Mouse (Mus musculus): Measurements from ENCODE around the gene Atpif1.
"Not testable (repeated sequence)": the region's sequence is repeated elsewhere in the genome, so short reads cannot be mapped to it uniquely, and the experiment has no call there.

Atpif1 gene

DNA sequence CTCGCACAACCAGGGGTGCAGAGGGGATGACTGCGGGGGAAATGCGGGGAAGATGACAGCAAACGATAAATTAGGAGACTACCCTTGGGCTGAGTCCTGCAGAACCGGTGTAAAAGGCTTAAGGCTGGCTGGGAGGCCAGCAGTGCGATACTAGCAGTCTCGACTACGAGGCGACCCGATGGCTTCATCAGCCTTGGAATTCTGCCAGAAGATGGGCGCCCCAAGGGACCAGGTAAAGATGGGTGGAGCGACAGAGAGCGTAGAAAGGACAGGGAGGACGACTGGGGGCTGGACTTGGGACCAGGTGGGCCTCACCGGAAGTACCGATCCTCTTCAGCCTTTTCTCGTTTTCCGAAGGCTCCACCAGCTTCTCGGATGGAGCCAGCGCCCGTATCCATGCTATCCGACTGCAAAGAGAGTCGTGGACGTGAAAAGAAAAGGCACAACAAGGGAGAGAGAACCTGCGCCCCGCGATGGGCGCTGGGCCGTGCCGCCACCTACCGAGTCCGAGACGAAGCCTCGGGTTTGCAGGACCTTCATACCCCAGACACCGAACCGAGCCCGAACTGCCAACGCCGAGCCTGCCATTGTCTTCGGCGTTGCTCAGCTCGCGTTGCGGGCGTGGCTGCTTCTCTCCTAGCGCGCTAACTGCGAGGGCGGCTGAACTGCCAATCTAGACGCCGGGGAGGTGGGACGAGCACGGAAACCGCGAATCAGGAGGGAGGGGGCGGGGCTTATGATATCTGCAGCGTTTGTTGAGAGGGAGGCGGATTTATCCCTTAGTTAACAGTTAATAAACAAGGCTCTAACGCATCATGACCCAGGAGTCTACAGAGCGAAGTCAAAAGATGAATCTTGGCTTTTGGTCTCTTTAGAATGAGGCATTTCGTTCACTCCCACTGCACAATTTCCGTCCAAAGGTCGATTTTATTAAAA is at the start of gene Atpif1:
Atpif1 (minus strand) TSS at position 679 of the 936 bp plus-strand sequence.
- no peak for DNase-seq (ENCODE audit: low spot score)

DNA sequence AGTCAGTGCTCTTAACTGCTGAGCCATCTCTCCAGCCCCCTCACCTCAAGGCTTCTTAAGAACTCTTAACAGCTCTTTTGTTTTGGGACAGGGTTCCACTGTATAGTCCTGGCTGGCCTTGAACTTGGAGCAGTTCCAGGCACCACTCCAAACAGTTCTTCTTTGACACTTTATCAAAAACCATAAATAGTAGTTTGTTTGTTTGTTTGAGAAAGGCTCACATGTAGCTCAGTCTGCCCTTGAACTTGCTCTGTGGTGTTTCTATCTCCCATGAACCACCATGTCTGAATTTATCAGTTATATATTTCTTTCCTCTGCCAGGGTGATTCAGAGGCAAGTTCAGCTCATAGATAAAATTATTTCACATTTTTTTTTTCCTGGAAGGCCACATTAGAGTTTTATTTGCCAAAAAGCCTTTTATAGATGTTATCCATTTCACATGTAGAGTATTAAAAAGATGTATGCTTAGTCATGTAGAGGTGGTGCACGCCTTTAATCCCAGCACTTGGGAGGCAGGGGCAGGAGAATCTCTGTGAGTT is 41.4 kb upstream of the Atpif1 start:
- DNase-seq (ENCODE audit: low spot score), result no peak

DNA sequence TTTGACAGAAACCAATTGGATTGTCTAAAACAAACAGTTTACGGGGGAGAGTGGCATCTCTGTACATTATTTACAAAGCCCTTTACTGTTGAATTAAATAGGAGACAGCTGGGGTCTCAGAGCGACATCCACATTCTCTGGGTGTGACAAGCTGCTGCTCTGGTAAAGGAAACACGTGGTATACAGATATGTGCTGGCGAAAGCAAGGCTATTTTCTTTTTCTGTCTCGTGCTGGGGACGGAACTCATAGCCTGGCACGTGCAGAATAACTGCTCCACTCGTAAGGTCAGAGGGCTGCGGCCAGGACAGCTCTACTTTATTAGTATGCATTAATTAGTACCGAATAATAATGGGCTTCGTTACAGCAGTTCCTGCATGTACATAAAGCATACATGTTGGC is 39.9 kb upstream of the Atpif1 start:
- no peak for DNase-seq (ENCODE audit: low spot score)

DNA sequence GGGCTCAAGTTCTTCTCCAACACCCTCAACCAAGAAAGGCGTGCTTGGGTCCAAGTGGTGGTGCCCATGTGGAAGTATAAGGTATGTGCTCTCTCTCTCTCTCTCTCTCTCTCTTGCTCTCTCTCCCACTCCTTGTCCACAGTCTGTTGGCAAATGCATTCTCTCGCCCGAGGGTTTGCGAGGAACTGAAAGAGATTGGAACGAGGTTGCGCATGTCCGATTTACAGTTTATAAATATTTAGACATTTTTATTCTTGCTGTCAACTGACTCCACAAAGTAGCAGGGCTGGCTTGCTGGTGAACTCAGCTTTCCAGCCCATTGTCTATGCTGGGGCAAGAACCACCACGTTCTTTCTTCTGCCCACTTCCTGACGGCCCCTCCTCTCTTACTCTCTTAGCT is 37.7 kb upstream of the Atpif1 start:
- DNase-seq (ENCODE audit: low spot score), result no peak

DNA sequence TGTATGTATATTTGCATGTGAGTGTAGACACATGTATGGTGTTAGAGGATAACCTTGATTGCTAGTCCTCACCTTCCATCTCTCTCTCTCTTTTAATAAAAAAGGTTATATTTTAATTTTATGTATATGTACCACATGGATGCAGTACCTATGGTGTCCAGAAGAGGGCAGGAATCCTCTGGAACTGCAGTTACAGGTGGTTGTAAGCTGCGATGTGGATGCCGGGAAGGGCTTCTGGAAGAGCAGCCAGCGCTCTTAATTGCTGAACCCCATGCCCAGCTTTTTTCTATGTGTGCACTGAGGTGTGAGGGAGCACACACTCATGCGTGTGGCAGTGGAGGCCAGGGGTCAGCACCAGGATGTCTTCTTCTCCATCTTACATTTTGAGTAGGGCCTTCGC is 35.7 kb upstream of the Atpif1 start:
- DNase-seq (ENCODE audit: low spot score), result no peak

DNA sequence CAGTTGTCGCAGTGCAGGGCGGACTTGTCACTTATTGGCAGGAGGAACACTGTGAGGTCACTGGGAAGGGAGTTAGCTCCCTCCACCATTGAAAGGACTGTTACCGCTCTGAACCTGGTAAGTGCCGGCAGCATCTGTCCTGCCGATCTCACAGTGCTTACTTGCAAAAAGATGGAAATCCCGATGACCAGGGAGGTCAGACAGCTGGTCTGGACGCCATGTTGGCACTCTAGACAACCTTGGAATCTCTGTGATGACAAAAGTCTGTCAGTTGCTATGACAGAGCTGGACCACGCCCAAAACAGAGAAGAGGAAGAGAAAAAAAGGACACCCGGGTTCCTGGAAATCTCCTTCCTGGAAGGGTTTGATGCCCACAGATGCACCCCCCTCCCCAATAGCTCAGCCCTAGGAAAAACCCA is 33.9 kb upstream of the Atpif1 start:
- no peak for DNase-seq (ENCODE audit: low spot score)

DNA sequence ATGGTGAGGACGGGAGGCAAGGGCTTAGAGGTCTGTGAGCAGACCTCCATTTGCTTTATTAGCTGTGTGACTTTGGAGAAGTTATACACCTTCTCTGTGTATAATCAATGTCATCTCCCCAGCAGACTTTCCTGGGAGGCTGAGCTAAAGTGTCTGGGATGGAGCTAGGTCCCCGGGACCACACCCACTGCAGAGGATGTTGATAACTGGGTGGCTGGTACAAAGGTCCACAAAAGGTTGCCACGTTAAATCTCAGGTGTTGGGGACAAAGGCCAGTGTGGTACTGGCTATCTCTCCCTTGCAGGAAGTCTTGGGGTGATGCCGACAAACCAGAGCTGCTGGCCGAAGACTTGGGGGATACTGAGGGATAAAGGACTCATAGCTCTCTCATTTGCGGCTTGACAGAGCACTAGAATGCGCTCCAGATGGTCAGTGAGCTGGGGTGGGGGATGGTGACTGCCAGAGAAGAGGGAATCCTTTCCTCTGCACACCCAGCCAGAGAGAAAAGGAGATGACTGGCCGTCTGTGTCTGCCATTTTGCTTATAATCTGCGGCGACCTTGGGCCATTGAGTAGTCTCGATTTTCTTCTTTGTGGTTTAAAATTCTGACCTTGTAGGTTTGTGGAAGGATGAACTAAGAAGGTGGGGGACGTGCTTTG is 31.8 kb upstream of the Atpif1 start:
- DNase-seq (ENCODE audit: low spot score), result no peak

DNA sequence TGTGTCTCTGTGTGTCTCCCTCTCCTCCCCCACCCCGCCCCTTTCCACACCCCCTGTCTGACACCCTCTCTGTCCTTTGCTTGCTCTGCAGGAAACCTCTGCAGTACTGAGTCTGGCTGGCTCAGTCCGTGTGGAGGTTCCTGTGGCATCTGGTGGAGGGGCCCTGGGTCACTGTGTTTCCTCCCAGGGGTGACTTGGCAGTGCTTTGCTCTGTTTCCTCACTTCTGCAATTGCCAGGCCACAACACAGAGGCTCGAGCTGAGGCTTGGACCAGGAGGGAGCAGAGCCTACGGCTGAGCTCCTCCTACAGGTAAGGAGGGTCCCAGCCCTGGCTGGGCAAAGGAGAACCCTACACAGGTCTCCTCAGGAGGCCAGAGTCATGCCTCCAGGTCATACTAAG is 30.5 kb upstream of the Atpif1 start, which contains the start of gene Ptafr:
Ptafr (plus strand) TSS at position 103 of the 400 bp plus-strand sequence.
- no peak for DNase-seq (ENCODE audit: low spot score)

DNA sequence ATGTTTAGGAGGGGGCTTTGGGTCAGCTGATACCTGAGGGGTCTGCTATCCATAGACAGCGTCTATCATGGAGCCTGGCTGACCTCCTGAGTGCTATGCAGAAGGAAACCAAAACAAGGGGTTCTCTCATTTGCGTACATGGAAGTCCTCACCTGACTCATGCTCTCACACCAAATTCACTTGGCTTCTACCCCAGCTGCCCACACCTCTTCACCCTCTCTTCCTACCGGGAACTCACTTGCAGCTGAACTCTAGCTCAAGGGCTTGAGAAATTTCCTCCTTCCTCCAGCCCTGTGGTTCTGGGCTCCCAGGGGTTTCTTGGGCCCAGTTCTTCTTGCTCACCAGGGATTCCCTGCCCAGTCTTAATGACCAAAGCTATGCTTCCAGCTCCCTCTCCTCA is 29.8 kb upstream of the Atpif1 start:
- no peak for DNase-seq (ENCODE audit: low spot score)

DNA sequence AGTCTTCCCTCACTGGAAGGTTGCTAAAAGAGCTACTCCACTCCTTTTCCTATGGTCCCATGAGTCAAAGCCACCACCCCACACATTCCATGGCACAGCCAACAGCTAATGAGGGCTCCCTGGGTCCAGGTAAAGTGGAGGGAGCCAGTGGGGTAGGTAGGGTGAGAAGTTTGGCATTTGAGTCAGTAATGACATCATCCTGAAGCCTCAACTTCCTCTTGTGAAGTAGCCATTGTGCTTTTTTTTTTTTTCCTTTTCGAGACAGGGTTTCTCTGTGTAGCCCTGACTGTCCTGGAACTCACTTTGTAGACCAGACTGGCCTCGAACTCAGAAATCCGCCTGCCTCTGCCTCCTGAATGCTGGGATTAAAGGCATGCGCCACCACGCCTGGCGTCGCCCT is 22.1 kb upstream of the Atpif1 start:
- DNase-seq (ENCODE audit: low spot score), result not testable (repeated sequence)

DNA sequence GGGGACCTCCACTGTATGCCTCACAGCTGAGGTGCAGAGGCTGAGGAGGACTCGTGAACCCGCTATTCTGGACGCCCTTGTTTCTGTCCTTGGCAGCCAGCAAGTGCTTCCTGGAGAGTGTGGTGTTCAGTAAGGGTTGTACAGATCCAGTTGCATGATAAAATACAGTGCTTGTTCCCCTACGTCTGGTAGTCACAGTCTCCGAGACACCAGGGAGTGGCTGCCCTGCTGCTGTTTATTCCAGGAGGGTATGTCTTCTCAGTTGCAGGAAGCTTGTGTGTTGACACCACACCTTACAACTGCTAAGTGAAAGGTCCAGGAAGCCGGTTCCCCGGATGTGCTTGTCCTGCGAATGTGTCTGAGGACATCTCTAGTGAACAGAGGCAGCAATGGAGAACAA is 21.2 kb upstream of the Atpif1 start:
- no peak for DNase-seq (ENCODE audit: low spot score)

DNA sequence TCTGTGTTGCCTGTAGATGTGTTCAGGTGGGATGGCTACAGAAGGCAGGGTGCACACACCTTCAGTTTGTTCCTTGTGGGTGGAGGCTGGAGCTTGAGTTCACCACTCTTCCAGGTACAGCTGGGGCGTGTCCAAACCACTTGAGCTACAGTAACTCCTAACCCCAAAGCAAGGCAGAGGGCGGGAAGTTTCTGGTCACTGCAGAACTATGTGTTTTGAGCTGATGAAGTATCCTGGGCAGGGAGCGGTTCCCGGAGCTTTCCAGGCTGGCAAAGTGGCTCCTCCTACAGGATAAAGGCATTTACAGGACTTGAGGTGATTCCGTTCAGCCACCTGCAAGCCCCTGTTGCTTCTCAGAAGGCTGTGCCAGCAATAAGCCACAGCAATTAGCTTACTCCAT is 20.8 kb upstream of the Atpif1 start:
- no peak for DNase-seq (ENCODE audit: low spot score)

DNA sequence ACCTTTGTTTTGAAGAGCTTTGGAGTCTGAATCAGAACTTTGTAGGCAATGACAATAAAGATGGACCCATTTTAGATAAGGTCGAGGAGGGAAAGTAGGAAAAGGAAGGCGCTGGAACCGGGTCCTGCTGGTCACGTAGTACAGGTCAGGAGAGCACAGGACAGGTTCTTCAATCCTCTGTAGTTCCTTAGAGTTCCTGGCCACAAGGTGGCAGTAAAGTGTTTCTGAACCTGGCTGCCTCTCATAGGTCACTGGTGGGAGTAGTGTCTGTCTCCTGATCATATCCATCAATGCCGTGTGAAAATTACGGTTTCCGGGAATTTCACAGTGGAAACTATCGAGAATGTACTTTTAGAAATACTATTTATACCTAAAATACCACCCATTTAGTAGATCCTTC is 12.4 kb upstream of the Atpif1 start:
- no peak for DNase-seq (ENCODE audit: low spot score)

DNA sequence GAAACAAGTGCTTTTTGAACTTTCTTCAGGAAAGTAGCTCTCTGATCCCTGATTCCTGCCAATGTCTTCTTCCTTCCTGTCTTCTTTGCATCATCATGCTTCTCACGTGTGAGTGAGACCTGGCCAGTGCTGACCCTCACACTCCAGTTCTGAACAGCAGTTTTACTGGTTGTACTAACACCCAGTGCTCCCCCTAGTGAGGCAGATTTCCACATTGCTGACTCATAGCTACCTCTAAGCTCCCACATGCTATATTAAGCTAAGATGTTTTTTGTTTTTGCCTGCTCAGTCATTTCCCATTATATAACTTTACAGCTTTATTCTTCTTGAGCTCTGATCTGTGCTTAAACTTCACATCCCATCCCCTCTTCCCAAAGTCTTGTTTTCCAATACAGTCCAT is 9.3 kb upstream of the Atpif1 start:
- DNase-seq (ENCODE audit: low spot score), result no peak

DNA sequence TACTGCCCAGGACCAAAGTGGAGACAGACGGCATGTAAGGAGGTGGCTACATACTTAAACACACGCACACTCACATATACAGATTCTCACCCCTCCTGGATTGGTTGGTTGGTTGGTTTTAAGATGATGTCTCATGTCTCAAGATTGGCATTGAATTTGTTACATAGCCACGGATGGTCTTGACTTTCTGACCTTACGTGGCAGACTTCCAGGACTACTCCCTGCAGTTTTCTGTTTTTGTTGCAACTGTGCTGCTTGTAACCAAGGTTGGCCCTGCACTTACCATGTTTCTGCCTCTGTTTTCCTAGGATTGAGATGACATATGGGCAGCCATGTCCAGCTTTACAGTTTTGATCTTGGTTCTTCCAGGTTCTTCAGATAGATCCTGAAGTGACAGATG is 8.0 kb upstream of the Atpif1 start:
- no peak for DNase-seq (ENCODE audit: low spot score)

DNA sequence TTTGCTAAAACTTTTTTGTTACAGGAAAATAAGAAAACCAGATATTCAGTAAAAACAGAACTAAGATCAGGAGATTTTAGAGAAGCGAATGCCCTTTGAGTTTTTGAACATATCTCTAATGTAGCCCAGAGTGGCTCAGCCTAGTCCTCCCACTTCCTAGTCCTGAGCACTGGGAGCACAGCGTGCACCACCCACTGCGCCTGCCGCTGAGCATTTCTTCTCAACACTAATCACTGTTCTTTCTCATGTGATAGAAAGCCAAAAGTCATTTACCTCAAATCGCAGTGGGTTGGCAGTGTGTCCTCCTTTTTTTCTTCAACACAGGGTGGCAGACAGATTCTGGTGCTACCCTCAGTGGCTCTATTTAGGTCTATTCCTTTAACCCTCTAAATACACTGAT is 6.0 kb upstream of the Atpif1 start:
- no peak for DNase-seq (ENCODE audit: low spot score)

DNA sequence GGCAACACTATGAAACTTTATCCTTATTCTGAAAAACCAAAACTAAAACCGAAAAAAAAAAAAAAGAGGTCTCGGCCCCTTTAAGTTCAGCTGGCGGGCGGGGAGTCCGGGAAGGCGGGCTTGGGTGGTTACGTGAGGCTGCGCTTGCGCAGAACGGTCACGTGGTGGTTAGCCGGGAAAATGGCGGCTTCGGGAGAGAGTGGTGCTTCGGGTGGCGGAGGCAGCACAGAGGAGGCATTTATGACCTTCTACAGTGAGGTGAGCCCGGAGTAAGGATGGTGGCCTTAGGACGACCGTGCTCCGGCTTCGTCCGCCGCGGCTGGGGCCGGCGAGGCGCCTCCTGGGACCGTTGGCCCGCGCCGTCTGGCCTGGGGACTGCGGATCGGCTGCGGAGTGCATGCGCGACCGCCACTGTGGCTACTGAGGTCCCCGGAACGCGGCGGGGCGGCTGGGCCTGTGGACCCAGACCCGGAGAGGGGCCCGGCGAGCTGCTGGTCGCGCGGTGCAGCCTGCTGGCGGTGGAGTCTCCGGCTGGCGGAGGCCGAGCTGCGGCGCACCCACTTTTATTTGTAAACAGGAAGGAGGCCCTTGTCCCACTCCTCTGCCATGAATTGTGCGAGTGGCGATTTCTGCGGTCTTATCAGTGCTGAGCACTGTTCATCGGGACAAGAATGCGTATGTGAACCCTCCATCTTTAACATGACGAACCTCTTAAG is 2.1 kb upstream of the Atpif1 start, which contains the start of gene Dnajc8:
Dnajc8 (plus strand) TSS at position 145 of the 716 bp plus-strand sequence.
- DNase-seq (ENCODE audit: low spot score), result peak; percentile 71

DNA sequence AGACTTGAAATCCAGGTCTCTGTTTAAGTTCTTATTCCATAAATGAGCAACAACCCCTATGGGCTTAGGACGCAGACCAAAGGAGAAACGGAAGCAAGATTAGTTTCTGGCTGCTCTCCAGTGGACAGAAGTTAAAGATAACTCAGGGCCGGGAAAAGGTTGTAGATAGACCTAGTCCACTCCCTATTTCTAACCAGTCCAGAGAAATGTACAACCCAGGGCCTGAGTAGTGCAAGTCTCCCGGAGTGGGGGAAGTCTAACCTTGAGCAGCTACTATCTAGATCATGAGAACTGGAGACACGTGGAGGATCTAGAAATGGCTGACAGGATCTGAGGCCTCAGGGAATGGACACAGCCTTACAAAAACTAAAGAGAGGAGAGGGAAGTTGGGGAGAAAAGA is 963 bp downstream of the Atpif1 start:
- no peak for DNase-seq (ENCODE audit: low spot score)

DNA sequence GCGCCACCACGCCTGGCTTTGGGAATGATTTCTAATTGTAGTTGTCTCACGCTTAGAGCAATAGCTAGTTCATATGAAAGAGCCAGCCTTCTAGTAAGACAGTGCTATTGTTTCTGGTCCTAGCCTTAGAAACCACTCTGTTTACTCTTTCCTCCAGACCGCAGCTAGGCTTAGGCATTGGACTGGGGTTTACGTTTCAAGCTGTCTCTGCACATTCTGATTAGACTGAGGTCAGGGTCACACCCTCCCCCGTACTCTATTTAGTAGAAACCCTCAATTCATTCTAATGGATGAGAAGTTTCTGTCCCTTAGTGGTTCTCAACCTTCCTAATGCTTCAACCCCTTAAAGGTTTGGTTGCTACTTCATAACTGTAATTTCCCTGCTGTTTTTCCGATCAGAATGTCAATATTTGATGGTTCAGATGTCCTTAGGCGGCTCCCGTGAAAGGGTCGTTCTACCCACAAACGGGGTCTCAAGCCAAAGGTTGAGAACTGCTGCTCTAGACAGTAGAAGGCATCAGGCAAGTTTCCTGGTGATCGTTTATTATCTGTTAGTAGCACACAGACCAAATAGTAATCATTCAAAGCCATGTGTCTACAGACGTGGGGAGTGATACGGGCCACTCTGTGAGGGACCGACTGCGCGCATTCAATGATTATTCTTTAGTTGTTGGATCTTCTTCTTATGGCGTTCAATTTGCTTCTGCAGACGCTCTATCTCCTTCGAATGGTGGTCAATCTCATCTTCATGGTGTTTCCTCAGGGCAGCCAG is 3.2 kb downstream of the Atpif1 start:
- DNase-seq (ENCODE audit: low spot score), result no peak

DNA sequence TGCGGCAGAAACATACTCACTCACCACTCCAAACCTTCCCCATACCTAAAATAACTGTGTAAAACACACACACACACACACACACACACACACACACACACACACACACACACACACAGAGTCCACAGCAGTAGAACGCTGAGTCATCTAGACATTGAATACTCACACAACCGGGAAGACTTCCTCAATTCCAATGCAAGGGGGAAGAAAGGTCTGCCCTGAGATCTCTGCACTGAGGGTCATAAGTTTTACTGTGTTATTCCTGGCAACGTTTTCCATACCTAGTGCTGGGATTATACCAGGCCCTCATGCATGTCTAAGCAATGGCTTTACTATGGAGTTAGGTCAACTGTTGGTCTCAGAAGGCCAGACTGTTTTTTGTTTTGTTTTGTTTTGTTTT is 4.1 kb downstream of the Atpif1 start:
- no peak for DNase-seq (ENCODE audit: low spot score)

DNA sequence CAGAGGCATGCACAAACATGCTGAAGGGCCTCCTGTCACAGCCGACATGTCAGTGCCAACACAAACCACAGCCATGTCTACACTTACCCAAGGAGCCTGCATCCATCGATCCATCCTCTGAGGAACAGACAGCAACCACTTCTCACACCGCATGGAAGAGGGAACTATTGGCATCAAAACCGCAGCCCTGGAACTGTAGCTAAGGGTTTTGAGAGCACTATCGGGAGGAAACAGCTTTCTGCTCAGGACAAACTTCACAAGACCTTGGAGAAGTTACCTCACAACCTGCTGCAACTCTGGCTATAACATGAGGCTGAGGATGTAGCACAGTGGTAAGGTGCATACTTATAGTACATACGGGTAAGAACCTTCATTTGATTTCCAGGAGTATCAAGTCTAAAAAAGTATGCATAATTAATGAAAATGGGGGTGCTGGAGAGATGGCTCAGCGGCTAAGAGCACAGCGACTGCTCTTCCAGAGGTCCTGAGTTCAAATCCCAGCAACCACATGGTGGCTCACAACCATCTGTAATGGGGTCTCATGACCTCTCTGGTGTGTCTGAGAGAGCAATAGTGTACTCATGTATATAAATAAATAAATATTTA is 5.4 kb downstream of the Atpif1 start:
- no peak for DNase-seq (ENCODE audit: low spot score)
